Mouse (Mus musculus) bone marrow, adult 2 months (tissue): ENCODE measurements around the gene Ccno.

ENCODE experiments used
- CTCF ChIP-seq: fragments of 200-500 bp; IDR thresholded peaks from 2 replicates; pipeline ENCODE4 v1.5.1; 2011; ENCODE audit warnings: low read length, control low read depth; ENCODE audit not compliant: control insufficient read depth, insufficient read depth
- POLR2A ChIP-seq: fragments of 200-500 bp; IDR thresholded peaks from 2 replicates; pipeline ENCODE4 v1.6.1; 2011; ENCODE audit warnings: low read depth, mild to moderate bottlenecking, control low read depth, low read length, borderline replicate concordance; ENCODE audit not compliant: control insufficient read depth

- TF ChIP-seq CTCF = no peak
- TF ChIP-seq POLR2A = no peak
Observed at GRCm38 (mm10) chr13:113021521-113021920, 33.9 kb downstream of the Ccno start.
